Mouse (Mus musculus) thymus, adult 2 months (tissue): ENCODE results near the gene Gm10762. TPM values are rescaled to one million over a fixed set of nuclear protein-coding genes. Genes with fewer than 3 reads are reported as not detected.
"Not testable (repeated sequence)": the region's sequence is repeated elsewhere in the genome, so short reads cannot be mapped to it uniquely, and the experiment has no call there.

Experiments used
- DNase-seq: peaks from one replicate; pipeline ENCODE4 v3.0.0; 2021
- H3K27ac ChIP-seq: fragments of 200-500 bp; 2 replicates; pipeline ENCODE4 v1.5.1; 2012; ENCODE audit warnings: low read length, control low read depth; ENCODE audit not compliant: control insufficient read depth, insufficient read depth
- H3K27me3 ChIP-seq: fragments of 200-500 bp; 2 replicates; pipeline ENCODE4 v1.6.1; 2012; ENCODE audit warnings: mild to moderate bottlenecking, low read length, moderate library complexity, mixed read lengths; ENCODE audit not compliant: control insufficient read depth, insufficient read depth
- H3K36me3 ChIP-seq: fragments of 200-500 bp; 2 replicates; pipeline ENCODE4 v1.6.1; 2012; ENCODE audit warnings: mild to moderate bottlenecking, low read length, moderate library complexity; ENCODE audit not compliant: control insufficient read depth, insufficient read depth
- H3K4me1 ChIP-seq: fragments of 200-500 bp; replicated peaks from 2 replicates; pipeline ENCODE4 v1.6.1; 2012; ENCODE audit warnings: low read length; ENCODE audit not compliant: control insufficient read depth, insufficient read depth
- H3K4me3 ChIP-seq: fragments of 200-500 bp; 2 replicates; pipeline ENCODE4 v1.5.1; 2012; ENCODE audit warnings: mild to moderate bottlenecking, low read length, control low read depth, moderate library complexity; ENCODE audit not compliant: control insufficient read depth, insufficient read depth
- CTCF ChIP-seq: fragments of 200-500 bp; IDR thresholded peaks from 2 replicates; pipeline ENCODE4 v1.5.1; 2012; ENCODE audit warnings: mild to moderate bottlenecking, control low read depth, low read length, moderate library complexity, borderline replicate concordance; ENCODE audit not compliant: control insufficient read depth, poor library complexity, insufficient read depth; ENCODE audit errors: extremely low read depth
- POLR2A ChIP-seq: fragments of 200-500 bp; IDR thresholded peaks from 2 replicates; pipeline ENCODE4 v1.6.1; 2012; ENCODE audit warnings: mild to moderate bottlenecking, low read length, control low read depth, moderate library complexity; ENCODE audit not compliant: control insufficient read depth, poor library complexity, insufficient read depth; ENCODE audit errors: extremely low read depth
- WGBS: fragments of 180-500 bp; shearing (Covaris S2); methylation state at CpG from one replicate; pipeline ENCODE4 v1.1.7; 2018; 5-methylcytosine and 5-hydroxymethylcytosine counted together
- polyA plus RNA-seq: library from polyadenylated mRNA; depleted of rRNA; stranded (reverse); fragments of >200 nt; gene quantifications from 2 replicates; pipeline ENCODE4 v1.2.3, GENCODE M21; 2012; rRNA removed

Gene Gm10762
- polyA plus RNA-seq = 5.9 and 6.4 TPM in 2 replicates

DNA sequence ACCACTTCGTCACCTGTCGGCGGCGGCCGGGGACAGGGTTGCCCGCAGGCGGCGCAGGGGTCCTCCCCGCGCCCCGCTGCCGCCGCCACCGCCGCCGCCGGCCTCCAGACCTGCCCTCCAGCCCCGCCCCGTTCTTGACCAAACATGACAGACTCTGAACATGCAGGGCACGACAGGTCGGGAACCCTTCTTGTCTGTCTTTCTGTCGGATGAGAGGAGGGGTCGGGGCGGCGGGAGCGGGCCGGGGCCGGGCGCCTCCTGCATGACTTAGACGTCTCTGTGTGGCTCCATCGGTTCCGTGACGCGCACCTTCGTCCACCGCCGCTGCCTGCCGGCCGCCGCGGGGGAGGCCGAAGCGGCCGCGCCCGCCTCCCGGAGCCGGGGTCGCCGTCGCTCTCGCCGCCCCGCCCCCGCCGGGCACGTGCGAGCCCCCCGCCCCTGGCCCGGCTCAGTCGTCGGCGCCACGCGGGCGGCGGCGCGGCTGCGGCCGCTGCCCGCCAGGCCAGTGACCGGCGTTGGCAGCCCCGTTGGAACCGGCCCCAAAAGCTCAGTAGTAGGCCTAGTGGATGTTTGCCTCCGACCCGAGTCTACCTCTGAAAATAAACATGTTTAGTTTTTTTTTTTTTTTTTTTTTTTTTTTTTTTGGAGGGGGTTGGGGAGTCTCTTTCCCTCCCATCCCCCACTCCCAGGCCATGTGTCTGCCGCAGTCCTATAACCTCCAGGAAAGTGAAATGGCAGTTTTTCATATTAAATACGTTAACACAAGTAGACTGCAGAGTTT is at the start of gene Gm10762:
Gm10762 (minus strand) TSS at position 65 of the 781 bp plus-strand sequence.
- no peaks in the 10 kb centered on the region for H3K36me3 ChIP-seq
- no peak for TF ChIP-seq CTCF
- no peak; the same call in 1 of the 2 replicates for TF ChIP-seq POLR2A
- peaks cover 2% of the 10 kb centered on the region; the same call in 1 of the 2 replicates for H3K4me1 ChIP-seq
- under 1% methylated on average over 80 of the region's 80 CpGs for WGBS
- peak; percentile 77 for DNase-seq
- H3K4me3 ChIP-seq = peak within 1 kb of the TSS; percentile 89
- peak within 1 kb of the TSS; percentile 92 for H3K27ac ChIP-seq
- no peaks in the 10 kb centered on the region for H3K27me3 ChIP-seq

DNA sequence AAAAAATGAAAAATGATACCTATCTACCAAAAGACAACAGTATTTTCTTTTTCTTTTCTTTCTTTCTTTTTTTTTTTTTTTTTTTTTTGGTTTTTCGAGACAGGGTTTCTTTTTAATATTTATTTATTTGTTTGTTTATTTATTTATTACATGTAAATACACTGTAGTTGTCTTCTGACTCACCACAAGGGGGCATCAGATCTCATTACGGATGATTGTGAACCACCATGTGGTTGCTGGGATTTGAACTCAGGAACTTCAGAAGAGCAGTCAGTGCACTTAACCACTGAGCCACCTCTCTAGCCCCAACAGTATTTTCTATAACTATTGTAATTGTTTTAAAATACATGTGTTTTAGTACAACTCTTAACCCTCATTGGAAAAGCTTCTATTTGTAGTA is 41.3 kb upstream of the Gm10762 start:
- H3K4me3 ChIP-seq, H3K36me3 ChIP-seq, H3K27me3 ChIP-seq, H3K4me1 ChIP-seq, H3K27ac ChIP-seq: not testable (repeated sequence)
- 78% methylated on average over 2 of the region's 2 CpGs for WGBS
- peak; percentile 6 for DNase-seq

DNA sequence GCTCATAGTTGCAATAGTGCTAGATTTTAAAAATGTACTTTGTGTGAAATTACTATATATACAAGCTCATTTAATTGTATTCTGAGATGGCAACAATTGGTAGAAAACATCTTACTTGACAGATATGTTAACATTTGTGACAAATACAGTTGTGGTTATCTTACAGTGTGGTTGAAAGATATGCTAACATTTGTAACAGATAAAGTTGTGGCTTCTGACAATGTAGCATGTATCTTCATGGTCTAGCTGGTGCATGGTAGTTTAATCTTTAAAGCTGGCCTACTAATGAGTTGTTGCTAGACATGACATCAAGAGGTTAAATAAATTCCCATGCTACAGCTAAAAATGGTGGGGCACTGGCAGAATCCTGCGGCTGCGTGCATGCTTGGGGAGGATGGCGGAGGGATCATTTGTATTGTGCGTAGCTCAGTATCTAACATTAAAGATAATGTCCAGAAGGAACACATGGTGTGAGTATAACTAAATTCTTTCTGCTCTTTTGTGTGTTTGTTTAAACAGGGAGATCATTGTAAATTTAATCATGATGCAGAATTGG is 38.7 kb upstream of the Gm10762 start:
- 98% methylated on average over 4 of the region's 4 CpGs for WGBS
- TF ChIP-seq CTCF = no peak
- TF ChIP-seq POLR2A = no peak
- H3K27me3 ChIP-seq = no peaks in the 10 kb centered on the region
- no peak for DNase-seq
- H3K4me1 ChIP-seq = no peaks in the 10 kb centered on the region
- no peak overlapping the region for H3K4me3 ChIP-seq
- H3K36me3 ChIP-seq = no peaks in the 10 kb centered on the region
- H3K27ac ChIP-seq = no peak overlapping the region

GRCm38 (mm10) chr2:129004872-129005271 is 37.3 kb upstream of the Gm10762 start:
- Histone ChIP-seq H3K27ac (no peak overlapping the region), H3K27me3 (no peaks in the 10 kb centered on the region), H3K36me3 (no peaks in the 10 kb centered on the region), H3K4me1 (no peaks in the 10 kb centered on the region), H3K4me3 (no peak overlapping the region)
- no peak for DNase-seq
- TF ChIP-seq POLR2A = no peak
- no peak for TF ChIP-seq CTCF

DNA sequence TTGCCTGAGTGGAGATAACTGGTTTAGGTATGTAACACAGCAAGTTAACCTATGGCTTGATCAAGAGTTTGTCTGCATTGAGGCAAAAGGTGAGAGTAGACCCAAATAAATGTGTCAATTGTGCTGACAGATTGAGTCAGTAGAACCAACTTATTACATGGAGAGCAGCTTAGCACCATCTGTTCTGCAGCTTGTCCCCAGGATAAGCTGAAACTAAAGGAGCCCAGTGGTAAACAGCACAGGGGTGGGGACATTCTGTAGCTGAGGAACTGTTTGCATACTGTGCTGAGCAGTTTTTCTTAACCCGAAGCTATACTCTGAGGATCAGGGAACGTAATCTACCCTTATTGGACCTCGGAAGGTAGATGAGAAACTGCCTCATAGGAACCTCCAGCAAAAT is 17.2 kb upstream of the Gm10762 start:
- TF ChIP-seq CTCF = no peak
- Histone ChIP-seq H3K27ac (no peak overlapping the region), H3K27me3 (no peaks in the 10 kb centered on the region), H3K4me3 (no peak overlapping the region), H3K4me1 (no peaks in the 10 kb centered on the region), H3K36me3 (no peaks in the 10 kb centered on the region)
- no peak for DNase-seq
- 92% methylated on average over 3 of the region's 3 CpGs for WGBS

DNA sequence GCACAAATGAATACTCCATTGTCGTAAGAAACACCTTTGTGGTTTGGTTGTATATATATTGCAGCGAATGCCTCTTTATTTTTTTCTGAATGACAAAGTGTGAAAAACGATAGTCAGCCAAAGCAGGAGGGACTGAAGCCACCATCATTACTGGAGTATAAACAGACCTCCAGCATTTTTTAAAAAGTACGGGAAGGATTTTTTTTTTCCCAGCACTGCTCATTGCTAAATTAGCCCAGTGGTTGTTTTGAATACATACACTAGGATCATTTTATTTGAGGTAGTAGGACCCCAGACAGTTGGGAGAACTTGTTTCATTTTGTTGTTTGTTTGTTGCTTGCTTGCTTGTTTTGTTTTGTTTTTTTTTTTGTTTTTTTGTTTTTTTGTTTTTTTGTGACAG is 8.0 kb upstream of the Gm10762 start:
- no peak for TF ChIP-seq POLR2A
- no peaks in the 10 kb centered on the region for H3K4me1 ChIP-seq
- WGBS = 94% methylated on average over 4 of the region's 4 CpGs
- no peak overlapping the region for H3K4me3 ChIP-seq
- DNase-seq = no peak
- H3K36me3 ChIP-seq = no peaks in the 10 kb centered on the region
- H3K27ac ChIP-seq = no peak overlapping the region
- no peaks in the 10 kb centered on the region for H3K27me3 ChIP-seq

DNA sequence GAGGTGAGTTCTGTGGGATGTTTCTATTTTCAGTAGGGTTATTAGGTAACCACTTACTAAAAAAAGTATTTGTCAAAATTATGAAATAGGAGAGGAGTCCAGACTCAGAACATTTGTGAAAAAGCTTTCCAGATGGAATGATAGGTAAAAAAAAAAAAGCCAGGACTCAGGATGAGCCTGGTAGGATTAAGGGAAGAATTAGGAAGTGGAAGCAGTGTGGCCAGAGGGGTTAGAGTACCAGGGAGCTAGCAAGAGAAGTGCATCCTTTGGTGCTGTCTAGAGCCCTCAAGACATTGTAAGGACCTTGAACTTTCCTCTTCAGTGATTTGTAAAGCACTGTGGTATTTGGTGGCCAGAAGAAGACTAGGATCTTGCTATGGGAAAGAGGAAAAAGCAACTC is 4.8 kb upstream of the Gm10762 start:
- TF ChIP-seq POLR2A = no peak
- no peak for TF ChIP-seq CTCF
- no peaks in the 10 kb centered on the region for H3K4me1 ChIP-seq
- no peaks in the 10 kb centered on the region for H3K36me3 ChIP-seq
- DNase-seq = no peak
- no peak overlapping the region for H3K27ac ChIP-seq
- H3K27me3 ChIP-seq = no peaks in the 10 kb centered on the region
- H3K4me3 ChIP-seq = no peak overlapping the region
